Mouse (Mus musculus): Measurements from ENCODE around the gene Wnt4. TPM values are rescaled to one million over a fixed set of nuclear protein-coding genes. Genes with fewer than 3 reads are reported as not detected.

Wnt4 gene
- polyA plus RNA-seq, 1 experiment from 2014 or later, result 1.2 TPM

DNA sequence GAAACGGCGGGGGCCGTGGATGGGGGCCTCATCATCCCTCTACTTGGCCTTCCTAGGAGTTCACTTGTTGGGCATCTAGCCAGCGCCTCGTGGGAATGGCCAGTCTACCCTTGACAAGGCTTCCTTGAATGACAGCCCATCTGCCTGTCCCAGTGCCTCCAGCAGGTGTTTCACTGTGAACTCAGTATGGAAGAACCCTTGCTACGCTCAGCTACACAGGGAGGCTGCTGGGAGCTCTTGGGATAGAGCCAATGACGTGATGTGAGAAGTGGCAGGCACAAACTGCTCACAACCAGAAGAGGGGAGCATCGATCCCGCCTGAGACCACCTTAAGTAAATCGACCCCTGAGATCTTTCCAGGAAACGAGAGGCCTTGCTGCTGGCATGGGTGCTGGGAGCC lies 23.7 kb upstream of the Wnt4 start:
- 66% methylated on average over 11 of the region's 11 CpGs for WGBS
- H3K4me3 ChIP-seq (ENCODE audit: low read length), result no peak overlapping the region
- H3K4me1 ChIP-seq (ENCODE audit: control insufficient read depth, insufficient read depth, low read depth, low read length), result no peaks in the 10 kb centered on the region; the same call in 1 of the 2 replicates
- ATAC-seq, result no peak
- no peaks in the 10 kb centered on the region for H3K27me3 ChIP-seq (replicated peaks; ENCODE audit: control insufficient read depth, insufficient read depth, low read length)
- H3K36me3 ChIP-seq (ENCODE audit: control insufficient read depth, insufficient read depth, low read length), result no peaks in the 10 kb centered on the region
- H3K9me3 ChIP-seq (ENCODE audit: control insufficient read depth, low read length), result peaks cover 4% of the 10 kb centered on the region
- no peak overlapping the region for H3K9ac ChIP-seq (ENCODE audit: low read depth, low read length)
- H3K27ac ChIP-seq (ENCODE audit: low read depth, low read length), result no peak overlapping the region
- no peak overlapping the region for H3K4me2 ChIP-seq (ENCODE audit: low read length)

DNA sequence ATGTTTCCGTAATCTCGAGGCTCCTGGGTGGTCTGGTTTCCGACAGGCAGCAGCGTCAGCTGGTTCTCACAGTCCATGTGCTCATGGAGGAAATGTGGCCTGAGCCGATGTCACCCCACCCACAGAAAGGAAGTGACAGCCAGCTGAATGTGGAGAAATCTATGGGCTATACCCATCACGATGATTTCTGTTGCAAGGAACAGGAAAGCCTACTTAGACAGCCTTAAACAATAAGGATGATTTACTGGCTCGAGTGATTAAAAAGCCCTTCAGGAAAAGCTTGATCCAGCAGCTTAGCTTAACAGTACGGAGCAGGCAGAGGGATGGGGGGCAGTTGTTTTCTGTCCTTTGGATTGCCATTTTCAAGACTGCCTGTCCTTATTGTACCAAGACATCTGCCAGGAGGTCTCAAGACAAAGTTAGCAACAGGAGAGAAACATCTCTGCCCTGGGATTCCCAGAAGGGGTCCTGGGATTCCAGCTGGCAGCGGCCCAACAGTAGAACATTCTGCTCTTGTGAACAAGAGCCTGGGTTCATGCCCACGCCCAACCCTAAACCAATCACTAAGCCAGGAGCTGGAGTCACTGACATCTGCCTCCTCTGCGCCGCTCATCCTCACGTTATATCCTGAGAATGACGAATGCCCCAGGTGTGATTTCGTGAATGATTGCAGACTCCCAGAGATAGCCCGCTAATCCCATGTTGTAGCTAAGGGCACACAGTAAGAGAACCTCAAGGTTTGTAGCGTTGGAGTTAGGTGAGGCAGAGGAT lies 22.9 kb upstream of the Wnt4 start:
- Histone ChIP-seq H3K9me3 (ENCODE audit: control insufficient read depth, low read length) (peaks cover 4% of the 10 kb centered on the region), H3K9ac (ENCODE audit: low read depth, low read length) (no peak overlapping the region), H3K4me3 (ENCODE audit: low read length) (no peak overlapping the region), H3K27me3 (replicated peaks; ENCODE audit: control insufficient read depth, insufficient read depth, low read length) (no peaks in the 10 kb centered on the region), H3K4me1 (ENCODE audit: control insufficient read depth, insufficient read depth, low read depth, low read length) (no peaks in the 10 kb centered on the region; the same call in 1 of the 2 replicates), H3K4me2 (ENCODE audit: low read length) (no peak overlapping the region), H3K36me3 (ENCODE audit: control insufficient read depth, insufficient read depth, low read length) (no peaks in the 10 kb centered on the region), H3K27ac (ENCODE audit: low read depth, low read length) (no peak overlapping the region)
- WGBS, result 81% methylated on average over 17 of the region's 17 CpGs
- ATAC-seq, result no peak

DNA sequence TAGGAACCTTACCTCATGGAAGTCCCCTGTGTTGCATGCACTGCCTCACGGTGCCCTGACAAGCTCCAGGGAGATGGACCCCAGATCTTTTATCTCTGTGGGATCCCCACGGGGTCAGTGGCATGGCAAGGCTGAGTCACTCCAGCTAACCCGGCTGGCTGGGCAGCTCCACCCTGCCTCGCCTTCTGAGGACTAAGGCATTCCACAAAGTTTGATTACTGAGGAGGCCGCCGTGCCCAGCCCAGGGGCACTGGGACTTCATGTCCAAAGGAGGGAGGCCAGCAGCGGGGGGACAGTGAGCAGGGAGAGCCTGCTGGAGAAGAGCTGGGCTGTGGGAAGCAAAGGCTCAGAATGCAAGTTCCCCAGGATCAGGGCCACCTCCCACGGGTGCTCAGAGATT lies 21.7 kb upstream of the Wnt4 start:
- no peak for ATAC-seq
- WGBS, result 76% methylated on average over 8 of the region's 8 CpGs
- Histone ChIP-seq H3K9ac (ENCODE audit: low read depth, low read length) (no peak overlapping the region), H3K27ac (ENCODE audit: low read depth, low read length) (no peak overlapping the region), H3K9me3 (ENCODE audit: control insufficient read depth, low read length) (peaks cover 4% of the 10 kb centered on the region), H3K4me1 (ENCODE audit: control insufficient read depth, insufficient read depth, low read depth, low read length) (no peaks in the 10 kb centered on the region; the same call in 1 of the 2 replicates), H3K36me3 (ENCODE audit: control insufficient read depth, insufficient read depth, low read length) (no peaks in the 10 kb centered on the region), H3K4me2 (ENCODE audit: low read length) (no peak overlapping the region), H3K4me3 (ENCODE audit: low read length) (no peak overlapping the region), H3K27me3 (replicated peaks; ENCODE audit: control insufficient read depth, insufficient read depth, low read length) (no peaks in the 10 kb centered on the region)

DNA sequence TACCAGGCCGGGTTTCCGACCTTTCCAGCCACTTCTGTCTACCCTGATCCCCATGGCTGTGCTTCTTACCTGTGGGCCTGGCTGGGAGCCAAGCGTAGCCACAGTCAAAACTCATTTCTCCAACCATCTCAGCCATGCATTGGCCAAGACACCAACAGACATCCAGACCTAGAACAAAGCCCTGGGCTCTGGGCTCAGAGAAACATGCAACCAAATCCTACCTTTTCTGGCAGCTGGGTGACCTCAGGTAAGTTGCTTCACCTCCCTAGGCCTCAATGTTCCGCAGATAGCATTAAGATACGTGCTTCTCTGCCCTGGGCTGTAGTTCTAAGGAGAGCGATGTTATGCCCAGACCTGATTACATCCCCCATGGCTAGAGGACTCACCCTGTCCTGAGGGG lies 15.5 kb upstream of the Wnt4 start:
- WGBS, result 93% methylated on average over 6 of the region's 6 CpGs
- H3K9ac ChIP-seq (ENCODE audit: low read depth, low read length), result no peak overlapping the region

DNA sequence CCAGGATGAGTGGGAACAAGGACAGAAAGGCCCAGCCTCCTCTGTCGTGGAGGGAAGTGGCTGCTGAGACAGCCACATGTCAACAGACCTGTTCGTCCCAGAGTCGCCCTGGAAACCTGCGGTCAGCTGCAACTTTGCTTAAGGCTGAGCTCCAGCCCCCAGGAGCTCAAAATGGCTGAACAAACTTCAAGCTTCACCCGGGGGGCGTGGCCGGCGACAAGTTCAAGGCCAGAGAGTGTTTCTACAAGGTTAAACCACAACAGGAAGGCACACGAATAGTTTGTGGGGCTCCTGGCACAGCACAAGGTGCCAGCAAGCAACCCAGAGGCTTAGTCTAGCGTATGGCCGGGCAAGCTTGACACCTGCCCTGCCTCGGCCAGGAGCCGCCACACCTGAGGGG lies 13.2 kb upstream of the Wnt4 start:
- Histone ChIP-seq H3K36me3 (ENCODE audit: control insufficient read depth, insufficient read depth, low read length) (no peaks in the 10 kb centered on the region), H3K27ac (ENCODE audit: low read depth, low read length) (no peak overlapping the region), H3K4me1 (ENCODE audit: control insufficient read depth, insufficient read depth, low read depth, low read length) (no peaks in the 10 kb centered on the region), H3K4me2 (ENCODE audit: low read length) (no peak overlapping the region), H3K27me3 (replicated peaks; ENCODE audit: control insufficient read depth, insufficient read depth, low read length) (no peaks in the 10 kb centered on the region), H3K4me3 (ENCODE audit: low read length) (no peak overlapping the region), H3K9me3 (ENCODE audit: control insufficient read depth, low read length) (no peaks in the 10 kb centered on the region), H3K9ac (ENCODE audit: low read depth, low read length) (no peak overlapping the region)
- no peak for ATAC-seq
- 79% methylated on average over 13 of the region's 13 CpGs for WGBS

More for the DNA sequence above, 15.5 kb upstream of the Wnt4 start:
- no peaks in the 10 kb centered on the region for H3K27me3 ChIP-seq (replicated peaks; ENCODE audit: control insufficient read depth, insufficient read depth, low read length)
- H3K27ac ChIP-seq (ENCODE audit: low read depth, low read length), result no peak overlapping the region
- ATAC-seq, result no peak
- H3K4me1 ChIP-seq (ENCODE audit: control insufficient read depth, insufficient read depth, low read depth, low read length), result no peaks in the 10 kb centered on the region
- H3K36me3 ChIP-seq (ENCODE audit: control insufficient read depth, insufficient read depth, low read length), result no peaks in the 10 kb centered on the region
- H3K4me3 ChIP-seq (ENCODE audit: low read length), result no peak overlapping the region
- no peaks in the 10 kb centered on the region for H3K9me3 ChIP-seq (ENCODE audit: control insufficient read depth, low read length)
- H3K4me2 ChIP-seq (ENCODE audit: low read length), result no peak overlapping the region

DNA sequence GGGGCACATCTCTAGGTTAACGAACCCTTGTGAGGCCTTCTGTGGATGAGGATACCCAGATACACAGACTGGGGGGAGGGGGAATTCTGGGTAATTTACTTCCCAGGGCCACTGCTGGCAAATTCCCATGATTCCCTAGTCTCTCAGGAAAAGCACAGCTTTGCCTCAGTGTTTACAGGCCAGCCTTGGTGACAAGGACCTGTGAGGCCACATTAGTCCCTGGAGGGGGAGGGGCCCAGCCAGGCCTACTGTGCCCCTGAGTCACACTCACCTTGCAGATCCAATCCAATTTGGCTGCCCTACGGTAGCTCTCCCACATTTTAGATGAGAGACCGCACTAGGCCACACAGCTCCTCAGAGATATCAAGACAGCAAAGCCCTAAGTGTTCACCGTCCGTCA lies 12.2 kb upstream of the Wnt4 start:
- no peak overlapping the region for H3K4me3 ChIP-seq (ENCODE audit: low read length)
- H3K9me3 ChIP-seq (ENCODE audit: control insufficient read depth, low read length), result no peaks in the 10 kb centered on the region
- no peaks in the 10 kb centered on the region for H3K27me3 ChIP-seq (replicated peaks; ENCODE audit: control insufficient read depth, insufficient read depth, low read length)
- no peak overlapping the region for H3K9ac ChIP-seq (ENCODE audit: low read depth, low read length)
- H3K27ac ChIP-seq (ENCODE audit: low read depth, low read length), result no peak overlapping the region
- no peak for ATAC-seq
- WGBS, result 82% methylated on average over 5 of the region's 5 CpGs
- H3K4me2 ChIP-seq (ENCODE audit: low read length), result no peak overlapping the region
- H3K36me3 ChIP-seq (ENCODE audit: control insufficient read depth, insufficient read depth, low read length), result no peaks in the 10 kb centered on the region
- no peaks in the 10 kb centered on the region for H3K4me1 ChIP-seq (ENCODE audit: control insufficient read depth, insufficient read depth, low read depth, low read length)

DNA sequence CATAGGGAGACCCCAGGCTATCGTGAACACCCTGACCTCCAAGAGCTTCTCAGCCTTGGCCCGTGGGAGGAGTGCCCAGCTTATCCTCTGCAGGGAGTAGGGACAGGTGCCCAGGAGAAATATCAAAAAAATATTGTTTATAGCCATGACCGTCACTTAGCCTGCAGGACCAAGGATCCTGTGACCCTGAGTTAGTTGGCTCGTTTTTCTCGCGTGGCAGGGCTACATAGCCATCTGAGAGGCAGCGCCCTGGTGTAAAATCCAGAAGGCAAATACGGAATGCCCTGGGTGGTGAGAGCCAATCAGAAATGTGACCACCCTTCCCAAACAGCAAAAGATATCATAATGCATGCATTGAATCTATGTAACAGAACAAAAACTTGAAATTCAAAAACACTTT lies 8.7 kb upstream of the Wnt4 start:
- Histone ChIP-seq H3K9me3 (ENCODE audit: control insufficient read depth, low read length) (no peaks in the 10 kb centered on the region), H3K4me2 (ENCODE audit: low read length) (no peak overlapping the region), H3K36me3 (ENCODE audit: control insufficient read depth, insufficient read depth, low read length) (no peaks in the 10 kb centered on the region), H3K4me1 (ENCODE audit: control insufficient read depth, insufficient read depth, low read depth, low read length) (no peaks in the 10 kb centered on the region), H3K4me3 (ENCODE audit: low read length) (no peak overlapping the region), H3K9ac (ENCODE audit: low read depth, low read length) (no peak overlapping the region), H3K27me3 (replicated peaks; ENCODE audit: control insufficient read depth, insufficient read depth, low read length) (peaks cover 2% of the 10 kb centered on the region; the same call in 1 of the 2 replicates), H3K27ac (ENCODE audit: low read depth, low read length) (no peak overlapping the region)
- 91% methylated on average over 8 of the region's 8 CpGs for WGBS
- ATAC-seq, result no peak

DNA sequence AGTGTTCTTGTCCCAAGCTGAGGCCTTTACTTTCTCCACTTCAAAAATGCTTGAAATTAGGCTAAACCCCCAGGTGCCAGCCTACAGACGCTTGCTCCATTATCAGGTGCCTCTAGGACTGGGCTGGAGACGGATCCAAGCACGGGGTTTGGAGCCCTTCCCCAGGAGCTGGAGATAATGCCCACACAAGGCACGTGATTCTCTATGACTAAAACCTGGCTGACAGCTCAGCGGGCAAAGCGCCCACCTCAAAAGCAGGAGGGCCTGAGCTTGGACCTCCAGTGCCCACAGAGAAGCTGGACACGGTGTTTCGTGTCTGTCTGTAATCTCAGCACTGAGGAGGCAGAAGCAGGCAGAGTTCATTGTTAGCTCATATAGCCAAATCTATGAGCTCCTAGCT lies 5.4 kb upstream of the Wnt4 start:
- no peaks in the 10 kb centered on the region for H3K36me3 ChIP-seq (ENCODE audit: control insufficient read depth, insufficient read depth, low read length)
- no peak overlapping the region for H3K27ac ChIP-seq (ENCODE audit: low read depth, low read length)
- no peak overlapping the region for H3K4me2 ChIP-seq (ENCODE audit: low read length)
- no peaks in the 10 kb centered on the region; the same call in 1 of the 2 replicates for H3K4me1 ChIP-seq (ENCODE audit: control insufficient read depth, insufficient read depth, low read depth, low read length)
- H3K4me3 ChIP-seq (ENCODE audit: low read length), result no peak overlapping the region
- no peaks in the 10 kb centered on the region for H3K9me3 ChIP-seq (ENCODE audit: control insufficient read depth, low read length)
- WGBS, result 72% methylated on average over 8 of the region's 8 CpGs
- no peak overlapping the region for H3K9ac ChIP-seq (ENCODE audit: low read depth, low read length)
- no peak for ATAC-seq
- peaks cover 5% of the 10 kb centered on the region; the same call in 1 of the 2 replicates for H3K27me3 ChIP-seq (replicated peaks; ENCODE audit: control insufficient read depth, insufficient read depth, low read length)

DNA sequence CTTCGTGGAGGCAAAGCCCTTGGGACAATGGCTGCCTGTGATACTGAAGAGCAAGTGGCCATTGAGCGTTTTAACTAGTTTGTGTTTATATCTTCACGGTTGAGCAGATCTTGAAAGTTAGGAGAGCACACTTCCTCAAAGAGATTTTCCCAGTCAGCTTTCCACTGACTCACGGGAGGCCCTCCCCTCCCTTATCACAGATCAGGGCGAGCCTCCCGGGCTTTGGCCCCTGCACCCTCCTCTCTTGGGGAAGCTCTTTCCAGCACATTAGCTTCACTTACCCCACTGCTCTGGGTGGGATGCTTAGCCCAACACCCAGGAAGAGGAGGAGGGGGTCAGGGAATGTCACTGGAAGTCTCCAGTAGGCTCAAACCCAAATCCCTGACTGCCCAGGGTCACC lies 3.0 kb upstream of the Wnt4 start:
- Histone ChIP-seq H3K9ac (ENCODE audit: low read depth, low read length) (no peak overlapping the region), H3K4me1 (ENCODE audit: control insufficient read depth, insufficient read depth, low read depth, low read length) (peaks cover 19% of the 10 kb centered on the region), H3K36me3 (ENCODE audit: control insufficient read depth, insufficient read depth, low read length) (no peaks in the 10 kb centered on the region), H3K4me2 (ENCODE audit: low read length) (no peak overlapping the region), H3K4me3 (ENCODE audit: low read length) (no peak overlapping the region), H3K9me3 (ENCODE audit: control insufficient read depth, low read length) (no peaks in the 10 kb centered on the region), H3K27ac (ENCODE audit: low read depth, low read length) (no peak overlapping the region), H3K27me3 (replicated peaks; ENCODE audit: control insufficient read depth, insufficient read depth, low read length) (peaks cover 5% of the 10 kb centered on the region; the same call in 1 of the 2 replicates)
- WGBS, result 10% methylated on average over 6 of the region's 6 CpGs
- no peak for ATAC-seq
